Mouse (Mus musculus): Measurements from ENCODE around the gene Ube2ql1. TPM values are rescaled to one million over a fixed set of nuclear protein-coding genes. Genes with fewer than 3 reads are reported as not detected.

The Ube2ql1 gene
- not detected in 2 replicates for polyA plus RNA-seq (2012)

- H3K4me3 ChIP-seq (replicated peaks), result peak within 1 kb of the TSS; percentile 50
- no peaks in the 10 kb centered on the region for H3K9me3 ChIP-seq (ENCODE audit: control insufficient read depth, low read length)
Measured at GRCm38 (mm10) chr13:69739759-69740135, at the start of gene Ube2ql1. Gene Ube2ql1 (minus strand): TSS chr13:69739889.

GRCm38 (mm10) chr13:69788704-69789103 is 49.0 kb upstream of the Ube2ql1 start:
- no peaks in the 10 kb centered on the region for H3K36me3 ChIP-seq (ENCODE audit: control insufficient read depth)
- no peak overlapping the region for H3K4me3 ChIP-seq (replicated peaks)
- TF ChIP-seq TAL1 (IDR thresholded peaks at IDR 0.05; ENCODE audit: low read length), result no peak
- no peak for TF ChIP-seq GATA1 (IDR thresholded peaks at IDR 0.05; ENCODE audit: low read length)
- H3K4me1 ChIP-seq (ENCODE audit: control insufficient read depth), result no peaks in the 10 kb centered on the region
- no peaks in the 10 kb centered on the region for H3K9me3 ChIP-seq (ENCODE audit: control insufficient read depth, low read length)
- H3K27me3 ChIP-seq (ENCODE audit: control insufficient read depth), result no peaks in the 10 kb centered on the region

More at GRCm38 (mm10) chr13:69739759-69740135, at the start of gene Ube2ql1:
- Histone ChIP-seq H3K27me3 (ENCODE audit: control insufficient read depth) (peaks cover 48% of the 10 kb centered on the region), H3K36me3 (ENCODE audit: control insufficient read depth) (no peaks in the 10 kb centered on the region), H3K4me1 (ENCODE audit: control insufficient read depth) (no peaks in the 10 kb centered on the region)
- TF ChIP-seq TAL1 (IDR thresholded peaks at IDR 0.05; ENCODE audit: low read length) (no peak), GATA1 (IDR thresholded peaks at IDR 0.05; ENCODE audit: low read length) (no peak)

GRCm38 (mm10) chr13:69778221-69778620 is 38.5 kb upstream of the Ube2ql1 start:
- Histone ChIP-seq H3K27me3 (ENCODE audit: control insufficient read depth) (no peaks in the 10 kb centered on the region), H3K36me3 (ENCODE audit: control insufficient read depth) (no peaks in the 10 kb centered on the region), H3K4me3 (replicated peaks) (no peak overlapping the region), H3K4me1 (ENCODE audit: control insufficient read depth) (no peaks in the 10 kb centered on the region), H3K9me3 (ENCODE audit: control insufficient read depth, low read length) (no peaks in the 10 kb centered on the region)
- TF ChIP-seq TAL1 (IDR thresholded peaks at IDR 0.05; ENCODE audit: low read length) (no peak), GATA1 (IDR thresholded peaks at IDR 0.05; ENCODE audit: low read length) (no peak)

- Histone ChIP-seq H3K4me1 (ENCODE audit: control insufficient read depth) (no peaks in the 10 kb centered on the region), H3K27me3 (ENCODE audit: control insufficient read depth) (no peaks in the 10 kb centered on the region), H3K36me3 (ENCODE audit: control insufficient read depth) (no peaks in the 10 kb centered on the region), H3K9me3 (ENCODE audit: control insufficient read depth, low read length) (peaks cover 18% of the 10 kb centered on the region), H3K4me3 (replicated peaks) (no peak overlapping the region)
- TF ChIP-seq GATA1 (IDR thresholded peaks at IDR 0.05; ENCODE audit: low read length) (no peak), TAL1 (IDR thresholded peaks at IDR 0.05; ENCODE audit: low read length) (no peak)
Measured at GRCm38 (mm10) chr13:69772358-69772757, 32.7 kb upstream of the Ube2ql1 start.

- Histone ChIP-seq H3K36me3 (ENCODE audit: control insufficient read depth) (no peaks in the 10 kb centered on the region), H3K4me1 (ENCODE audit: control insufficient read depth) (no peaks in the 10 kb centered on the region), H3K9me3 (ENCODE audit: control insufficient read depth, low read length) (peaks cover 19% of the 10 kb centered on the region), H3K27me3 (ENCODE audit: control insufficient read depth) (no peaks in the 10 kb centered on the region), H3K4me3 (replicated peaks) (no peak overlapping the region)
- TF ChIP-seq TAL1 (IDR thresholded peaks at IDR 0.05; ENCODE audit: low read length) (no peak), GATA1 (IDR thresholded peaks at IDR 0.05; ENCODE audit: low read length) (no peak)
Measured at GRCm38 (mm10) chr13:69770538-69771456, 31.1 kb upstream of the Ube2ql1 start.

- H3K4me1 ChIP-seq (ENCODE audit: control insufficient read depth), result no peaks in the 10 kb centered on the region
- TF ChIP-seq TAL1 (IDR thresholded peaks at IDR 0.05; ENCODE audit: low read length) (no peak), GATA1 (IDR thresholded peaks at IDR 0.05; ENCODE audit: low read length) (no peak)
- H3K36me3 ChIP-seq (ENCODE audit: control insufficient read depth), result no peaks in the 10 kb centered on the region
- H3K27me3 ChIP-seq (ENCODE audit: control insufficient read depth), result no peaks in the 10 kb centered on the region
- no peak overlapping the region for H3K4me3 ChIP-seq (replicated peaks)
- H3K9me3 ChIP-seq (ENCODE audit: control insufficient read depth, low read length), result peaks cover 23% of the 10 kb centered on the region
Measured at GRCm38 (mm10) chr13:69768152-69768551, 28.5 kb upstream of the Ube2ql1 start.

GRCm38 (mm10) chr13:69764646-69765045 is 25.0 kb upstream of the Ube2ql1 start:
- Histone ChIP-seq H3K27me3 (ENCODE audit: control insufficient read depth) (no peaks in the 10 kb centered on the region), H3K36me3 (ENCODE audit: control insufficient read depth) (no peaks in the 10 kb centered on the region), H3K4me1 (ENCODE audit: control insufficient read depth) (no peaks in the 10 kb centered on the region), H3K9me3 (ENCODE audit: control insufficient read depth, low read length) (peaks cover 20% of the 10 kb centered on the region), H3K4me3 (replicated peaks) (no peak overlapping the region)
- TF ChIP-seq GATA1 (IDR thresholded peaks at IDR 0.05; ENCODE audit: low read length) (no peak), TAL1 (IDR thresholded peaks at IDR 0.05; ENCODE audit: low read length) (no peak)

- TF ChIP-seq TAL1 (IDR thresholded peaks at IDR 0.05; ENCODE audit: low read length), result no peak
- no peak for TF ChIP-seq GATA1 (IDR thresholded peaks at IDR 0.05; ENCODE audit: low read length)
- Histone ChIP-seq H3K4me1 (ENCODE audit: control insufficient read depth) (no peaks in the 10 kb centered on the region), H3K4me3 (replicated peaks) (no peak overlapping the region), H3K9me3 (ENCODE audit: control insufficient read depth, low read length) (peaks cover 4% of the 10 kb centered on the region; the same call in 1 of the 2 replicates), H3K36me3 (ENCODE audit: control insufficient read depth) (no peaks in the 10 kb centered on the region), H3K27me3 (ENCODE audit: control insufficient read depth) (no peaks in the 10 kb centered on the region)
Measured at GRCm38 (mm10) chr13:69761393-69761792, 21.7 kb upstream of the Ube2ql1 start.

- TF ChIP-seq TAL1 (IDR thresholded peaks at IDR 0.05; ENCODE audit: low read length) (no peak), GATA1 (IDR thresholded peaks at IDR 0.05; ENCODE audit: low read length) (no peak)
- Histone ChIP-seq H3K27me3 (ENCODE audit: control insufficient read depth) (no peaks in the 10 kb centered on the region), H3K36me3 (ENCODE audit: control insufficient read depth) (no peaks in the 10 kb centered on the region), H3K4me1 (ENCODE audit: control insufficient read depth) (no peaks in the 10 kb centered on the region), H3K4me3 (replicated peaks) (no peak overlapping the region), H3K9me3 (ENCODE audit: control insufficient read depth, low read length) (peaks cover under 1% of the 10 kb centered on the region; the same call in 1 of the 2 replicates)
Measured at GRCm38 (mm10) chr13:69758979-69759378, 19.3 kb upstream of the Ube2ql1 start.
